Mouse (Mus musculus) c-Kit-negative CD71-positive TER-119-positive erythroid progenitor cells, embryonic 14.5 days (primary cell): Measurements from ENCODE around the gene Sypl.
"Not testable (repeated sequence)": the region's sequence is repeated elsewhere in the genome, so short reads cannot be mapped to it uniquely, and the experiment has no call there.

Experiments used
- DNase-seq: peaks from one replicate; pipeline ENCODE4 v3.0.0-alpha.2; 2013; ENCODE audit warnings: low read depth, low spot score

Sypl gene

GRCm38 (mm10) chr12:32943951-32944350 is 9.7 kb upstream of the Sypl start:
- no peak for DNase-seq

DNA sequence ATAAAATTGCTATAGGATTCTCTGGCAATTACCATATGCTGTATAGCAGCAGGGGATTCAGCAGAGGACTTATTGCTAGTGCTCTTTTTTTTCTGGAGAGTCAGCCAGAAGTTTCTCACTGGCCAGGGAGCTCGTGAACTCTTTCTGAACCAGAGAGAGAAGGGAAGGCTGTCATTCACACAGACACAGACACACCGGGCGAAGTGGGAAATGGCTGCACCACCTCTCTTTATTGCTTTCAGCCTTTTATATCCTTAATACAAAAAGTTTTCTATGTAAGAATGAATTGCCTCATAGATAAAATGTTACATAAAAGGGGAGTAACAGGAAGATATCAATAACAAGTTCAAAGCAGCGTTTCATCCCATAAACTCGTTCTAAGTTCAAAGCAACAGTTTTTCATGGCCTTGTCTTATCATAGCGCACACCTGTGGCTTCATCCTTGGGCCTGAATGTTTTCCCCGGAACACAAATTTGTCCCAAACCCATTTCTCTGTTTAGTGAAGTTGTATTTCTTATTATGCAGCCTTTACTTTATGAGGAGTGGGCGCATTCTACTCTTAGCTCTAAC is 8.7 kb upstream of the Sypl start:
- no peak for DNase-seq

DNA sequence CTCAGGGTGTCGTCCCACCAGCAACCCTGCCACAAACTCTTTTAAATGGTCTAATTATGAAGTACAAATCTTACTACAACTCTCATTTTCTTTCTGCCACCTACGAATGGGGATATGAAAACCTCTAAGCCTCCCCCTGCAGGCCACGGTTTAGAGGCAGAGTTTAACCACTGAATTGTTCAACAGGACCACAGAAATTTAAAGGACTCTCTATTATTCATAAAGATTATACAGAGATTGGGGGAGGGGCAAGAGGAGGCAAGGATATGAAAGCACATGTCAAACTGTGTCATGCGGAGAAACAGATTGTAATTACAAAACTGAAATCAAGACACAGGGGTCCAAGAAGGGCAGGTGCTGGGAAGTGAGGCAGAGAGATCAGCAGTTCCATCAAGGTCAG is 7.3 kb upstream of the Sypl start:
- DNase-seq: no peak

DNA sequence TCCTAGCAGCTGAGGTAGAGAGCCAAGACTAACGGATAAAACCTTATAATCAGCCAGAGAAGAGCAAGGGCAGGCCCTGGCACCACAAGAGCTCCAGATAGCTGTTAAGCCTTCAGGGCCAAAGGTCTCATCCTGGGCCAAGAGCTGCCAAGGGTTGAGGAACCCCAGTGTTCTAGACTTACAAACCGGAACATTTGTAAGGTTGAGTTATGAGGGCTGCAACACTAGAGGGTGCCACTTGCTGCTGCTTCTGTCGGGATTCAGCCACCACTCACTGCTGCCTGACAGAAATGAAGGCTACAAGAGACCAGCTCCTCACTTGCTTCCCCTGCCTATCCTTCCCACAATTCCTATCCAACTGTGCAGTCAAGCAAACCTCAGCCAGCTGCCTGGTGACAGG is 1.3 kb upstream of the Sypl start:
- peak; percentile 6 for DNase-seq

DNA sequence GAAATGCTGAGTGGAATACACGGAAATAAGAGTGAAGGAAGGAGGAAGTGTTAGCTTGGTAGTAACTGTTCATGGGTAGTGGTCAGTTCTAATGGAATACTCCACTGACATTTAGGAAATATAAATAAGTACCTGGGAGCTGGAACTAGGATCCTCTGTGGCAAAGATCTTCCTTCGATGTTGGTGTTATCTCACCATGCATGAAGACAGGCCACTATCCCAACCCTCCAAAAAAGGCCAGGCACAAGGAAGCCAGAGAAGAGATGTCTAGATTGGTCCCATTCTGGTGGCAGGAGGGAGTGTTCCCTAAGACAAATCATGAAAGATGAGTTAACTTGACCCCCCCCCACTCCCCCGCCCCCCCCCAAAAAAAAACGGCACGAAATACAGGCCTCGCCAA is 625 bp upstream of the Sypl start:
- DNase-seq: peak; percentile 15

DNA sequence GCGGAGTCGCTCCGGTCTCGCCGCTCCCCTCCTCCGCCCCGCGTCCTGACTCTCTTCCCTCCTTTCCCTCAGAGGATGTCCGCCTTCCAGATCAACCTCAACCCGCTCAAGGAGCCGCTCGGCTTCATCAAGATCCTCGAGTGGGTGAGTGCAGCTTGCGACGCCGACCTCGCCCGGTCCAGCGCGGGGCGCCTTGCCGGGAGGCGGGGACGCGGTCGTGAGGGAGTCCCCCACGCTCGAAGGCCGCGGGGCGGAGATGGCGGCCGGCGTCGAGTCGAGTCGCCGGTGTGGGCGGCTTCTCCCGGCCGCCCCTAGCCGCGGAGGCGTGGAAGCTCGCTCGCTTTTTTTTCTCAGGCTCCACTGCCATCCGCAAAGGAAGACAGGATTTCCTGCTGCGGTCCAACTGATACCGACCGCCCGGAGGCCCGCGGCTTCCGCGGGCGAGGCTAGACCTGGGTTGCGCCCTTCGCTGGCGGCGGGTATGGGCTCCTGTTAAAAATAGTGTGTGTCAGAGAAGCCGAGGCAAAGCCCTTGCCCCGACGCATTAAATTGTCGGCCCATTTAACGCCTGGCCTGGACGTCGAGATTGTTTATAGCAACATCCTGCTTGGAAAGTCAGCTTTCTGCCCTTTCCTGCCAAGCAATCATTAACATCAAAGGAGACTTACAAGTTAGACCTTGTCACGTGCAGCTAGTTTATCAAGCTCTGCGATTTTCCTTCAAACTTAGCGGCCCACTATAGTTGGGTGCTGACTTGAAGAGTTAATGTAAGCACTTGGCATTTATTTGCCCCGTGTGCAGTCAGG is 728 bp downstream of the Sypl start:
- peak; percentile 30 for DNase-seq

- DNase-seq: no peak
These were observed 1.3 kb downstream of the Sypl start for GRCm38 (mm10) chr12:32955037-32955436.

DNA sequence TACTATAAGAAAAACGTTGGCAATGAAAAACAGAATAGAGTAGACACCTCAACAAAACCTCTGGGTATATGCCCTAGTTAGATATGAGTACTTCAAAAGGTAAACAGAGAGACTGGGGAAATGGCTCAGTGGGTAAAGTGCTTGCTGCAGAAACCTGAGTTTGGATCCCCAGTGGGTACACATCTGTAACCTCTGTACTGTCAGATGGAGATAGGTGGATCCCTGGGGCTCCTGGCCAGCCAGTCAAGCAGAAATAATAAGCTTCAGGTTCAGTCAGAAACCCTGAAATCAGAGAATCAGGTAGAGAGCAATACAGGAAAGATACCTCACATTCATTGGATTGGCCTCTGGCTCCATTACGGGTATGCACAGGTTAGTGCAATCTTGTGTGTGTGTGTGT is 3.5 kb downstream of the Sypl start:
- DNase-seq: no peak

GRCm38 (mm10) chr12:32962132-32962531 is 8.4 kb downstream of the Sypl start:
- no peak for DNase-seq

GRCm38 (mm10) chr12:32963858-32964257 is 10.2 kb downstream of the Sypl start:
- DNase-seq: no peak

- no peak for DNase-seq
These were observed 18.6 kb downstream of the Sypl start for GRCm38 (mm10) chr12:32972287-32972686.

- no peak for DNase-seq
These were observed 21.2 kb downstream of the Sypl start for GRCm38 (mm10) chr12:32974893-32975292.

DNA sequence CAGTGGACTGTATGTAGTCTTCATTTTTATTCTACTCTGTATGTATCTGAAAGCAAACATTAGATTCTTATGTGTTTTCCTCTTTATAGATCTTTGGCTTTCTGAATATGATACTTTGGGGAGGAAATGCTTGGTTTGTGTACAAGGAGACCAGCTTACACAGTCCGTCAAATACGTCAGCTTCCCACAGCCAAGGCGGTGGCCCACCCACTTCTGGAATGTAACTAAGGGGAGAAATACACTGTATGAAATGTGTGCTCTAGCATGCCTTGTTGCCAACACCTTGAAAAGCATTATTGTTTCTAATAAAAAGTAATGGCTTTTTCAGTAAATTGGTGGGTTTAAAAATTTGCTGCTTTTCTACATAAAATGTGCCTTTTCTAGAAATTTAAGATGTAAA is 21.8 kb downstream of the Sypl start:
- no peak for DNase-seq

- no peak for DNase-seq
These were observed 28.9 kb downstream of the Sypl start for GRCm38 (mm10) chr12:32982631-32983030.

- DNase-seq: no peak
These were observed 29.4 kb downstream of the Sypl start for GRCm38 (mm10) chr12:32983081-32983480.

GRCm38 (mm10) chr12:32986284-32986683 is 32.6 kb downstream of the Sypl start:
- DNase-seq: no peak

DNA sequence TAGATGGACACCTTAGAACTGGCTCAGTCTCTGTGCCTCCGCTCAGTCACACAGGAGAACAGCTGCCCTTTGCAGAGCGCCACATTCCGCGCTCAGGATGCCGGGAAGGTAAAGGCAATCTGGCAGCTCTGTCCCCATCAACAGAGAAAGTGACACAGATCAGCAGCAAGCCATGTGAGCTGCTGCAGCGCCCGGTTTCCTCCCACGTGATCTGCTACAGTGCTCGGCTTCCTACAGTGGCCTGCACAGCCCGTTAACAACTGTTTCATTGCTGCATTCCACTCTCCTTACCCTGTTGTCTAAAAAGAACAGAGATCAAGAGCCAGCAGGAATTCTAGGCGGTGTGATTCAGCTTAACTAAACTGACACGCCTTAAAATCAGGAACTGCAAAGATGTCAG is 36.0 kb downstream of the Sypl start:
- DNase-seq: no peak

GRCm38 (mm10) chr12:32994081-32994480 is 40.4 kb downstream of the Sypl start:
- DNase-seq: no peak

DNA sequence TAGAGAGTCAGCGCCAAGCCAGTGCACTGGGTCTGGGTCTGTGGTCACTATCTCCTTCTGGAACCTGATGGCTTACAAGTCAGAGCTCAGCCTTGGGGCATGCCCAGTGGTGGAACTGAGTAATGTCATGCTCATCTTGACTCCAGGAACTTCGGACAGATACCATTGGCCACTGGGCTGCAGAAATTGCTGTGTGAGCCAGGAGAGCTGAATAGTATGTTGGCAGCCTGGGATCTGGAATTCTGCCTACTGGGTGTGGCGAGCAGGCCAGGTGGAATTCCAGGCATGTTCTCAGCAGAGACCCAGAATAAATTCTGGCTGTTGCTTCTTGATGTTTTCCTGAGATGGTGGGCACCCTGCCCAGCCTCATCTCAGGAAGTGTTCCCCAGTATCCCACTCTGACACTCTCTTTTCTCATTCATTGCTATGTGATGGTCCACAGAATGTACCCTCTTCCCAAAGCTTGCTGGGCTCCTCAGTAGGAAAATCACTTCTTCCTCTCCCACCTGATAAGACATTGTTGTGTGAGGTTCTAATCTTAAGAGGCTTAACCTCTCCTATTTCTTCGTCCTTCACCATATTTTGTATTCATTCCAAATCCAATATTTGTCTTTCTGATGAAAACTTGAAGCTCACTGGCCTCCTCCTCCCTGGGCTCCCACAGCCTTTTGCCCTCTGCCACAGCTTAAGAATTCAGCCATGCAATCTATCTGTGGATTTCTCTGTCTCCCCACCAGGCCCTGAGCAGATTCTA is 41.6 kb downstream of the Sypl start:
- no peak for DNase-seq

DNA sequence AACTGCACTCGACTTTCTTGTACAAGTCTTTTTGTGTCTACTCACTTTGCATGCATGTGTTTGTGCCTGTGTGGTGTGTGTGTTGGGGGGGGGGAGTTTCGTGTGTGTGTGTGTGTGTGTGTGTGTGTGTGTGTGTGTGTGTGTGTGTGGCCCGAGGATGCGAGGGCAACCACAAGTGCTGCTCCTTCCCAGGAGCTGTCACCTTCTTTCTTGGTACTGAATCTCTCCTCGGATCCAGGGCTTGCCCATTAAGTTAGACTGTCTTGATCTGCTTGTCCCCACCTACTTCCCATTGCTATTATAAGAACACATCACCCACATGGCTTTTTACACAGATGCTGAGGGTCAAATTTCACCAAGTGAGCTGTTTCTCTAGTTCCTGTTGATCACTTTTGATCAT is 45.1 kb downstream of the Sypl start:
- no peak for DNase-seq

GRCm38 (mm10) chr12:32999778-33000177 is 46.1 kb downstream of the Sypl start:
- DNase-seq: not testable (repeated sequence)

GRCm38 (mm10) chr12:33000402-33000801 is 46.7 kb downstream of the Sypl start:
- DNase-seq: no peak
